Mouse (Mus musculus) G1E (cell line): ENCODE results near the gene Cep170b.

Experiments used
- CTCF ChIP-seq: IDR thresholded peaks from 2 replicates; pipeline ENCODE4 v1.5.1; 2012; ENCODE audit warnings: low read depth, low read length, inconsistent platforms, mixed read lengths
- GATA1 ChIP-seq: IDR thresholded peaks from 2 replicates; pipeline ENCODE4 v1.6.1; 2012; ENCODE audit warnings: borderline replicate concordance, low read length, inconsistent platforms, mixed read lengths
- GATA2 ChIP-seq: IDR thresholded peaks from 2 replicates; pipeline ENCODE4 v1.6.1; 2012; ENCODE audit warnings: low read depth, low read length, inconsistent platforms, borderline replicate concordance
- TAL1 ChIP-seq: conservative IDR thresholded peaks from 2 replicates; pipeline ENCODE4 v1.6.1; 2012; ENCODE audit warnings: low read depth, low read length, inconsistent platforms, mixed read lengths

- TF ChIP-seq CTCF (no peak), TAL1 (no peak), GATA1 (no peak), GATA2 (no peak)
Measured at GRCm38 (mm10) chr12:112760154-112760926, 40.1 kb downstream of the Cep170b start, which contains the start of gene Pld4.
